Mouse (Mus musculus): ENCODE measurements at regions not wholly inside any gene's neighbourhood (a gene's known extent, or its start where the extent isn't known, plus 50 kb on each side); places are given as distances from the start of the nearest gene placed in this dataset.

DNA sequence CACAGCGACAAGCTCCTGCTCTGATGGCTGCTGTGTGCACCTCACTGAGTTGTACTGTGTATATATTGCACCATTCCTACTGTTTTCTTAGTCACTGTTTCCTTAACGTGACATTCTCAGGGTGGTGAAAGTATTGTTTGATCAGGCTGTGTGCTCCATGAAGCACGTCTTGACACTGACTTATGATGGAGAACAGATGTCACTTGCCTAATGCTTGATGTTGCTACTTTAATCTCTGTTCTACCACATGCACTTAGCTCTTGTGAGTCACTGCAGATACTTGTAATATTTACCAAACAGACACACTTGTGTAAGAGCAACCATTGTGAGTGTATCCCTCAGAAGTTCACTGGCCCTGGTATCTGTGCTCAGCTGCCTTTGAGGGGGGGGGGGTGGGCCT is 870.0 kb downstream of the Epha4 start:
- DNase-seq (ENCODE audit: low spot score in 2 of 2): no peak

DNA sequence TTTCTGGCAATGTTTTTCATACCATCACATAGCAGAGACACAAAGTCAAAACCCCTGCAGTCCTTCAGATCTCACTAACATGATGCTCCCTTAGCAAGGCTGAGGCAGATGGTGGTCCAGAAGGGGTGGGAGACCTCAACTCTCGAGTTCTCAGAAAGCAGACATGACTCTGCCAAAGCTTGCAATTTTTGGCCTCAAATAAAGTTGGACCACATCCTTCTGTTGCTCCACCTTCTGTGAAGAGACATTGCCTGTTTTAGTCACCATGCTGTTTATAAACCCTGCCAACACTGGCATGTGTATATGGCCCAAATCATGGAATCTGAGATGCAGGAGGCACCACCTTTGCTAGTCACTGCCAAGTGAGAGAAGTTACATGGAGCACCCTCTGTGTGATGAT is 860.1 kb downstream of the Epha4 start:
- DNase-seq (ENCODE audit: low spot score in 2 of 2): no peak

DNA sequence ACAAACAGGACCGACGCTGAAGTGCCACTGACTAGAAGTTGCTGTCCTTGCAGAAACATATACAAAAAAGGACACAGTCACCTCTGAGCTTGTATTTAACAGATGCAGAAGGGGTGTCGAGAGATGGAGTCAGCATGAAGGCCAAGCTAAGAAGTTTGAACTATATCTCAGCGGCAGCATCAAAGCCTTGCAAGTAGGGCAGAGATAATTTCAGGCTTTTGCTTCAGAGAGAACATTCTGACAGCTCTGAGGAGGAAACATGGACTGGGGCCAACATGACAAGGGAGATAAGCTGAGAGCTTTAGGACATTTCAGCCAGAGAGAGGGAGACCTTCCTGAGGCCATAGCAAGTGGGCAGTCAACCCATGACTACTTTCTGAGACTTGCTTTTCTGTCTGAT is 856.7 kb downstream of the Epha4 start:
- DNase-seq (ENCODE audit: low spot score in 2 of 2): no peak

DNA sequence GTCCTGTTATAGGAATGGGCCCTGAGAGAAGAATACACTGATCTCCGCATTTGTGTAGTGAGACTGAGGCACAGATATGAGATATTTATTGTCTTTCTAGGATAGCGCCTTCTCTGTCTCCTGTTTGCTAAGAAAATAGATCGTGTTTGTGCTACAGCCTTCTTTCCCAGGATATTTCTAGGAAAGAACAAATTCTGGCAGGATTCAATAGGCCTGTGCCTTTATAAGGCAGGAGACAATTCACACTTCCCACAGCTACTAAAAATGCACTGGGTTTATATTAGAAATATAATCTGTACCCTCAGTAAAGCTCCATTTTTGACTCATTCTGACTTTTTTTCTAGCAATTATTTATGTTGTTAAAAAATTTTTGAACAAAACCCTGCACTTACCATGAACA is 854.7 kb downstream of the Epha4 start:
- no peak for DNase-seq (ENCODE audit: low spot score in 2 of 2)

DNA sequence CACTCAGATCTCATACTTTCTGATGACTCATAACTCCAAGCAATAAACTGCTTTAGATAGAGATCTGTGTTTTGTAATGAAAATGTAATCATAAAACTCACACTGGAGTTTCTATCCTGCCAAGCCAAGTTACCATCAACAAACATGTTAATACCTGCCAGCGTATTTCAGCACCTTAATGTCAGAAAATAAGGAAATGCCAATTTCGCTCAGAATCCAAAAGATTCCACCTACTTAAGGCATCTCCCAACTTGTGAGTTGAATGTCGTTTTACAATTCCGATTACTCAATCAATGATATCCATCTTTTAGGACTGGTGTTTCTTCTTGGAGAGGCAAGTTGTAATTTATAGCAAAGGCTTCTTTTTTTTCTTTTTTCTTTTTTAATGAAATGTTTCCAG is 850.5 kb downstream of the Epha4 start:
- DNase-seq (ENCODE audit: low spot score in 2 of 2): no peak

DNA sequence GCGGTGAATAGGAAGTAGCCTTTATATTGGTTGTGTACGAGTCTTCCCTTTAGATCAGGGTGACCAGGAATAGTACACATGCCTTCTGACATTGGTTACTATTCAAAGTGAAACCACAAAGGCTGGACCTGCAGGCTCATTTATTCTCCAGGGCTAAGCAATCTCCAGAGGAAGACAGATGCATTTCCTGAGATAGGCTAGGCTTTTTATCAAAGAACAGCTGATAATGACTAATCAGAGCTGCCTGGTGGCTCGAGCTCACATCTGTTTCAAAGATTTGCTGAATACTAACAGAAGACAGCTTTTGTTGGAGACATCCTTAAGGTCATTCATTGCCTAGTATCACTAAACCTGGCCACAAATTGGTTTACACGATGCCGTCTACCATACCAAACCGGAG is 838.1 kb downstream of the Epha4 start:
- DNase-seq (ENCODE audit: low spot score in 2 of 2): no peak

DNA sequence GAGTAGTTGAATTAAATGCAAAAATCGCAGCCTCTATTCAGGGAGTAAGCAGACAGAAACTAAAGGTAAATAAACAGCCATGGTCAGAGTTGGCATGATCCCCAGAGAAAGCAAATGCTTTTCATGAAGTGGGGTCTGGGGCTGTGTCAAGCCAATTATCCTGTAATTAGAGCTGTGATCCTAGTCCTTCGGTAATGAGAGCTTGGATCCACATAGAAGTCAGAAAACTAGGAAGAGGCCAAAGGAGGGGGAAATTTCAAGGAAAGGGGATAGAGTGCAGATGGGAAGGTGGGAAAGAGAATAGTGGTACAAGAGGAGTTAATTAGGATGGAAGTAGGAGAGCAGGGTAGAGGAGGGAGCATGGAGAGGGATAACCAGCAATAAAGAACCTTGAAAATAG is 809.3 kb downstream of the Epha4 start:
- no peak for DNase-seq (ENCODE audit: low spot score in 2 of 2)

DNA sequence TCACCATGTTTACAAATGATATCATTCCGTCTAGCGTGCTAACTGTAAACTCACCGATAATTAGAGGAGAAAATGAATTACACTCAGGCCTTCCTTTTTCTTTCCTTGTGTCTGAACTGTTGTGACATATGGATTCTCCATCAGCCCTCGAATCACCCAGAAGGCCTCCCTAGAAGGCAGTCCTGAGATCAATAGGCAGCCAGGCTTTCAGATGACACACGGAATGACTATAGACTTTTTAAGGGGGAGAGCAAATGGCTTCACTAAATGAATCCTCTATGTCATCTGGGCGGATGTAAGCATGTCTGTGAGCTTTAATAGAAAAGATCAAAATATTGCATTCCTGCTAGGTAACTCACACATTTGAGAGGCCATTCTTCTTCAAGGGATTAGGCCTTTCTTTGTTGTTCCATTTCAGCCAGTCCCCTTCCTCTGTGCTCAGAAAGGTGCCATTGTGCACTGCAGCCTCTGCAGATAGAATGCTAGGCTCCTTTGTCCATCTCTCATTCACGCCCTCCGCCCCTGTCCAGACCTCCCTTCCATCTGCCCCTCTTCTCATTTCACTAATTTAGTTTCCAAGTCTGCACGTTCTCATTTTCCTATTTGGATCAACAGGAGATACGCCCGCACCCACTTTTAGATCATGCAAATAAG is 797.1 kb downstream of the Epha4 start:
- no peak for DNase-seq (ENCODE audit: low spot score in 2 of 2)

DNA sequence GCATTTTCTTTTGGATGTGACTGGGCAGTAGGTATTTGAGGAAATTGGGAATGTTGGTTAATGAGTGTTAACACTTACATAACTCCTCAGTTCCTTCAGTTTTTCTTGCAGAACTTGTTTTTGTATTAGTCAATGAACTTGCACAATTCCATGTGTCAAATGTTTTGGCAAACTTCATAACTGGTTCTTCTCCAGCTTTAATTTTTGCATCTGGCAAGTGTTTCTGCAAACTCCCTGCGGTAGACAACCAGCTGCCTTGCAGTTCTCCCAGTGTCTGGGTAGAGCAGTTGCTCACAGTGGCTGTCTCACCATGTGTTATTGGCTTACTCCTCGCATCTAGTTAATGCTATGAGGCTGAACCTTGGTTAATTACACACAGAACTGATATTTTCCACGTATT is 790.4 kb downstream of the Epha4 start:
- no peak for DNase-seq (ENCODE audit: low spot score in 2 of 2)

DNA sequence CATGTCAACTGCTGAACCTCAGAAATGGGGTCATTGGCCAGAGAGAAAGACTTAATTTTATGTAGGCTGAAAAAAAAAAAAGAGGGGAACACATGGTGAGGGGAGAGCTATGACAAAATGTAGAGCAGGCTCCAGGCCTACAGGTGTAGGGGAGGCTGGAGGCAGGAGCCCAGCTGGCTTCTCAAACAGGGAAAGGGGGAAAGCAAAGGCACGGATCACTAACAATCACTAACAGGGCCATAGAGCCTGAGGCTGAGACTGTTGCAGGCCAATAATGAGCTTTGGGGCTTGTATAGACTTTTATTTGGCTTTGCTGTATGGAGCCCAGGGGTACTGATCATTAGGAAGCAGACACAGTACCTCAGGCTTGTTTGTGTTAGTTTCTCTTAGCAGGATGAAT is 777.9 kb downstream of the Epha4 start:
- DNase-seq (ENCODE audit: low spot score in 2 of 2): no peak

DNA sequence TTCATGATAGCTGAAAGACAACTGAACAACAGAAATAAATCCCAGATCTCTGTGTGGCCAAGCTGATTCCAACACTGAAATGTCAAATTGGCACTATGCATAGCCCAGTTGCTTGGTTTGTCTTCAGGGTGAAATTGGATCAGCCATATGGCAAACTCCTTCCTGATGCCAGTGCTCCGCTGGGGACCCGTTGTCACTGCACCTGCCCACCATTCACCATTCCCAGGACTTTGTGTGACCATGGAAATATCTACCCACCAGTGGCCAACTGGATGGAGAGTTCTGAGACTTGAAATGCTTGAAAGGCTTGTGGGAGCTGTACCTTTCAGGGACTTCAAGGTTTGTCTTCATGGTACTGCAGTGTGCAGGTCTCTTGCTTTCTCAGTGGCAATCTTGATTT is 777.2 kb downstream of the Epha4 start:
- no peak for DNase-seq (ENCODE audit: low spot score in 2 of 2)

DNA sequence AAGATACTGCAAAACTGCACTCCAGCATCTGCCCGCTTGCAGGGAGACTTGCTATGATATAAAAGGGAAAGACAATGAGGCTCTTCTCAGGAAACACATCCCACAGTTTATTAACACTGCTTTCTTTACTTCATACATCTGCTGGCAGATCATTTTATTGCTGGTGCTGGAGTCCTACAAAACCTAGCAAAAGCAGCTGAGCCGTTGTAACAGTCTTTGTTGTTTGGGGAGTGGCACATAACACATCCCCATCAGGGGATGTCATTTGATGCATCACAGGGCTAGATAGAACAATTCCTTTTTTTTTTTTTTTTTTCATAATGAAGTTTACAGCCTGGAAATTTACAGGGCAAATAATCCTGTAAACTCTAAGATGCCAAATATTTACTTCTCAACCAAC is 742.2 kb downstream of the Epha4 start:
- no peak for DNase-seq (ENCODE audit: low spot score in 2 of 2)

DNA sequence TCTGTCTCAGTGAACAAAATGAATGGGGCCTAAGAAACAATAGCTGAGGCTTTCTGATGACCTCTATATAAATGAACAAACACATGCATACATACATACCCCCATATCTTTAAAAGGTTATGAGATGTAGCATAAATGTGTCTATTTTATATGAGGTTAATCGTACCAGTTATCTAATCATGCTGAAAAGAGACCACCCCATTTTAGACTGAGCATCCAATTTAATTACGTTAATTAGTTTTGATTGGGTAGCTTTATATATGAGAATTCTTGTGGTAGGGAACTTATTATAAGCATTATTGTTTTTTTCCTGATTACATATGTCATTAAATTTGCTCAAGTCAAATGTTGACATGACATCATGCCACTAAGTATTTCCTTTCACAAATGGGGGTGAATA is 728.0 kb downstream of the Epha4 start:
- DNase-seq (ENCODE audit: low spot score in 2 of 2): no peak

DNA sequence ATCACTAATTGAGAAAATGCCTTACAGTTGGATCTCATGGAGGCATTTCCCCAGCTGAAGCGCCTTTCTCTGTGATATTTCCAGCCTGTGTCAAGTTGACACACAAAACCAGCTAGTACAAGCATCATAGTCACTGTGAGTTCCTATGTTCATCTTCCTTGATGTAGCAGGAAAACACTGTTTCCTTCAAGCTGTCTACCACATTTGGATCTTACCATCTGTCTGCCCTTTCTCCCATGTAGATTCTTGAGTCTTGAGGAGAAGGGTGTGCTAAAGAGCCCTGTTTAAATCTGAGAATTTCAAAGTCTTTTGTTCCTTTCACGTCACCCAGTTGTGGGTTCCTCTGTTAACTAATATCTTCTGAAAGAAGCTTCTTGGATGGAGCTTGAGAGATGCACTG is 721.5 kb downstream of the Epha4 start:
- DNase-seq (ENCODE audit: low spot score in 2 of 2): no peak

DNA sequence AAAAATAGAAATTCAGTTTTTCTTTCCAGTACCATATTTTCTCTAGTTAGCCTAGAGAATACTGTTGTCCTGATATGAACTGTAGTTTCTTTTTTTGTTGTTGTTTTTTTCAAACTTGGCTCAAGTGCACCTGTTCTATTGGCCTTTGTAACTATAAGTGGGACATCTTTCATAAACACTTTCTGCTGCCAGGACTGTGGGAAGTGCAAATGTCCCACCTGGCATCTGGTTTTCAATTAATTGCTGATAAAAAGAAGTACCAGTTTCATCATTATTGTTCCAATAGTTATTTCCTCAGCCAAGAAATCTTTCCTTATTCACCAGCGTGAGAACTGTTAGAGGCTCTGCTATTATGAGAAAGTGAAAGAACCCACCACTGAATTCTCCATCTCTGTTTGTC is 695.0 kb downstream of the Epha4 start:
- DNase-seq (ENCODE audit: low spot score in 2 of 2): no peak

DNA sequence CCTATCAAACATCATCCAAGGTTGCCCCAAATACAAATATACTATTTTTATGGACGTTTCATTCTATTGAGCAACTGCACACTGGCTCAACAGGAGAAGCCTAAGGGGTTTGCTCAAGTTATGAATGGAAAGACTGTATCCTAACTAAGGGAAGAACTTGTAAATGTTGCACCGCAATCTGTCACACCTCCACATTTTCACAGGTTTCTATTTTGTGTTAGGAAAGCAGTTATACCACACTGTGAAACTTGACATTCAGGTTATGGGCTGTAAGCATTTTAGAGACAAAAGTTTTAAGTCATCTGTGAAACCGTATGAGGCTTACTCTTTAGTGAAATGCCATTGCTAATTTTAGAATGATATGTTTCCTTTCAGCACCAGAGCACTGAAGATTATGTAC is 693.3 kb downstream of the Epha4 start:
- DNase-seq (ENCODE audit: low spot score in 2 of 2): no peak

DNA sequence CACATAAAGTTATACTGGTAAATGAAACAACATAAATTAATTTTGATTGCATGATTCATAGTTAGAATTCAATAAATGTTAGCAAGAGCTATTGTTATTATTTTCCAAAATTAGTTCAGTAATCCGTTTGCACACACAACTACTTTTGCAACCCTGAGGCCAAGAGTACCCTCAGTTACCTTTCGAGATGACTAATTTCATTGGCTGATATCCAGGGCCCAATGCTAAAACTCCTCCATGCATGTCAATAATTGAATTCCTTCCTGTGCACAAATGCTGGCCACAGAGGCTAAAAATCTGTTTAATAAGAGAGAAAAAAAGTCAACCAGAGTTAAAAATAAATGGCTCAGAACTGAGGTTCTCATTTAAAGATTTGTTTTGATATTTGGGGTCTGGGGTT is 685.2 kb downstream of the Epha4 start:
- DNase-seq (ENCODE audit: low spot score in 2 of 2): no peak

DNA sequence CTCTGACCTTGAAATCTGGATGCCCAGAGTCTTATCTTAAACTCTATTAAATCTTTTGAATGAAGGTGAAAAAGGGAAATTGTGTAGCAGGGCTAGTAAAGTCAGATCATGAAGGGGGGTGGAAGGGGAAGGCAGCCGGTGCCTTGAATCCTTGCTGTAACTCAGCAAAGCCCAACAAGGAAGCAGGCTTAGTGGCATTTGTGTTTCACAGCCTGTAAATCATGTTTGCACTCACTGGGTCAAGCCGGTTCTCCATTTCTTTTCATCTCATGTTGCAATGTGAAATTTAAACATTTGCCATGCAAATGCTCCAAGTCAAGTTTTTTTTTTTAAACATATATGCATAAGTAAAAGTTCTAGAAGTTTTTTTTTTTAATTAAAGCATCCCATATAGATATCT is 682.6 kb downstream of the Epha4 start:
- no peak for DNase-seq (ENCODE audit: low spot score in 2 of 2)

DNA sequence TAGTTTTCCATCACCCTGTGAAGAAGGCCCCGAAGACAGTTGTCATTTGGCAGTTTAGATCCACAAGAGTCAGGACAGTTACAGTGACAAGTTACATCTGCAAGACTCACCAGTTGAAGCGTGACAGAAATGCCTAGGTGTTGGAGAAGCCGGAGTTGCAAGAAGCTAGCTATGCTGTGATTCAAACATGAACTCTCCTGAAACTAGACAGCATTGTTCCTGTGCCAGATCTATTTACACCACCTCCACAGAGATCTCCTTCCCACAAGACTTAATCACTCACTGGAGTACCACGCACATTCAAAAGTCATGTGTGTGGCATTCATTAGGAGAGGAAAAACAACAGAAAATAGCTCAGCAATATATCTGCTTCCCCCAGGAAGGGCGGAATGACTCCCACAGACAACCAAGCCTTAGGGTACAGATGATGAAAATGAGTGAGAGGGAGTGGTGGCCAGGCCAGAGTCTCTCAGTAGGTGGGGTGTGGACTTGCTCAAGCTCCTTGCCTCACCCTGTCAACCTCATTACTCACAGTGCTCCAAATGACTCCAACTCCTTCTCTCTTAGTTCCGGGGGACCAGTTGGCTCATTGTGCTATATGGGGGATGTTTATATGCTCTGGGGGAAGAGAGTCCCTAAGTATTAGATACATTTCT is 679.7 kb downstream of the Epha4 start:
- DNase-seq (ENCODE audit: low spot score in 2 of 2): no peak

DNA sequence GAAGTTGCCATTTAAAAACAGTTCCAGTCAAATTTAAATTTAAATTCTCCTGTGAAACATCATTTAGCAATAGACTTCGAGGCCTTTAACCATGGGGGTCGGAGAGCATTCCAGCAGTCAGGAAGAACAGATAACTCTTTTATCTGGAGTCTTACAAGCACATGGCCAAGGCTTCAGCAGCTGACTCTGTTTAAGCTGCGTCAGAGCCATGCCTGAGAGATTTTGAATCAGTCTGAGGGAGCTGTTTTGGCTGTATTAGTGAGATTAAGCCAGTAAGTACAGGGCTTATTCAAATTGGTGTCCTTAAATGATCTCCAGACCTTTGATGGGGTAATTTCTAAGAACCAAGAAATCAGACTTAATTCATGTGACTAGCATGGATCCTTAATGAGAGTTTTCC is 665.5 kb downstream of the Epha4 start:
- no peak for DNase-seq (ENCODE audit: low spot score in 2 of 2)

DNA sequence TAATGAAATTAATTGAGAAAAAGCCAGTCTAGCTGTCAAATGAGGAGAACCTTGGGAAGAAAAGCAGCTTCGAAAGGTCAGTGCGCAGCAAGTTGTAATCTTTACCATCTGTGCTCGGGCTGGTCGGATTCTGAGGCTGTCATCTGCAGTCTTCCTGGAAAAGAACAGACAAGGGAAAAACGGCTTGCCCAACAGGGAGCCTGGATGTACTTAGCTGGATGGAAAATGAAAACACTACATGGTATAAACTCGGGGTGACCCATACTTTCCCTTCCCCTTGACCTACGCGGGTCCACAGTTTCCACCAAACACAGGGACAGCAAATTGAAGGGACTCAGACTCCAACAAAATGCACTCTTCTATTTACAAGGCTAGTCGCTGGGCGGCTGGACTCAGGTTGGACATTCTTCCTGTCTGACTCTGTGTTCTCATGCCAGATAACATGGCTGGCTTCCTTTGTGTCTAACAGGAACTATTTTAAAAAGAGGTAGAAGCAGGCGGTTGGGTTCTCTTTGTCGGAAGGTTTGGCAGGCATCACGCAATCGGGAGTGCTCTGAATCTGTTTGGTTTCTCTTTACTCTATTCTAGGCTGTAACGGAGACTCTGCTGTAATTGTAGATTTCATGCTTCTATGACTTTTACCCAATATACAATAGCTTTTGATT is 648.5 kb downstream of the Epha4 start:
- DNase-seq (ENCODE audit: low spot score in 2 of 2): peak; percentile 6 to 7

DNA sequence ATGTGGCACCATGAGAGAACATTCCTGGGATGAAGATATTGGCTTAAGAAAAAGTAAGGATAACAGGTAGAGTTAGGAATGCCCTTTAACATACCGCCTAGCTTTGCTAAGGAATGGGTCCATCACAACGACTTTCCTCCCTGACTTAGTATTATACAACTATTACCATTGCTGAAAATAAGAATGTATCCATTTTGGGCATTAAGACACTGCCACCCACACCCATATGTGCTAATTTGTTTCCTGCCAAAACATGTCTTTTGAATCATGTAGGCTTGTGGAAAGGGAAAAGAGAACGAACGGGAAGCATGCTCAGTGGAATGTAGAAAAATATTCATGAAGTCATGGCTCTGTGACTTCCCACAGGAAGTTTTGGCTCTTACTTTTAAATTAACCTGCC is 641.7 kb downstream of the Epha4 start:
- DNase-seq (ENCODE audit: low spot score in 2 of 2): peak in 1 of 2 experiments; percentile 7

DNA sequence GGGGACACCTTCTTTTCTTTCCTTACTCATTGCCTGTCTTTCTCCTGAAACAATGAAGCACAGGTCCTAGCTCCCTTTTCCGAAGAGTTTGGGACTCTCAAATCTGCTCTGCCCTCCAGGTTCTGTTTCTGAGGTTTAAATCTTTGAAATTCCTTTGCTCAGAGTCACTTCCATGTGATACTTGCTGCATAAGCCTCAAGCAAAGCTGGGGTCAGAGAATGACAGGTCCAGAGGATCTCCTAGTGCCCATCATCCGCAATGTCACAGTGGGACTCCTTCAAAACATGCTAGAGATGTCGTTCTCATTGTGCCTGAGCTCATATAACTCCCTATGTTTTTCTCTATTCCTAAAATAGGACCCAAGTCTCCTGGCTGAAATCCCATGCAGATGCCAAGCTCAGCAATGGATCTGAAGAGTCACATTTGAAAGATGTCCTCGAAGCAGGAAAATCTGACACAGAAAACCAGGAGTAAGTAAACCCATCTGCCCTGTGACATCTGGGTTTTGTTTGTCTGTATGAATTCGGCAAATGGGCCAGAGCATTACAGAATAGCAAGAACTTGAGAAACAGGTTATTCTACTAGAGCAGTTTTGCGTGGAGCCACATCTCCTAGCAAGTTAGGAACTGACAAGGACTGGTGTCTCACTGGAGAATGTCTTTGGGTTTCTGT is 634.6 kb downstream of the Epha4 start:
- peak in 1 of 2 experiments; percentile 4 for DNase-seq (ENCODE audit: low spot score in 2 of 2)
